Mouse (Mus musculus) midbrain, embryonic 12.5 days (tissue): ENCODE measurements around the gene Il15ra. TPM values are rescaled to one million over a fixed set of nuclear protein-coding genes. Genes with fewer than 3 reads are reported as not detected.

Experiments
- ATAC-seq: fragments of 200-750 bp; cut with Nextera tagmentation; 2 replicates; pipeline ENCODE4 v1.8.0; 2017; ENCODE audit warnings: low read depth, moderate TSS enrichment, moderate library complexity; ENCODE audit not compliant: low FRiP score
- H3K27ac ChIP-seq: fragments of 300-500 bp; sonication (generic); replicated peaks from 2 replicates; pipeline ENCODE4 v1.5.1; 2016; ENCODE audit warnings: mild to moderate bottlenecking
- H3K27me3 ChIP-seq: fragments of 300-500 bp; sonication (generic); 2 replicates; pipeline ENCODE4 v1.6.1; 2016; ENCODE audit warnings: mild to moderate bottlenecking
- H3K36me3 ChIP-seq: fragments of 300-500 bp; sonication (generic); 2 replicates; pipeline ENCODE4 v1.6.1; 2016
- H3K4me1 ChIP-seq: fragments of 300-500 bp; sonication (generic); 2 replicates; pipeline ENCODE4 v1.6.1; 2016
- H3K4me2 ChIP-seq: fragments of 300-500 bp; sonication (generic); replicated peaks from 2 replicates; pipeline ENCODE4 v1.6.1; 2016; ENCODE audit warnings: mild to moderate bottlenecking, moderate library complexity
- H3K4me3 ChIP-seq: fragments of 300-500 bp; sonication (generic); 2 replicates; pipeline ENCODE4 v1.5.1; 2016; ENCODE audit warnings: mild to moderate bottlenecking
- H3K9ac ChIP-seq: fragments of 300-500 bp; sonication (generic); replicated peaks from 2 replicates; pipeline ENCODE4 v1.6.1; 2016; ENCODE audit warnings: mild to moderate bottlenecking, moderate library complexity
- H3K9me3 ChIP-seq: fragments of 300-500 bp; sonication (generic); 2 replicates; pipeline ENCODE4 v1.6.1; 2016; ENCODE audit warnings: mild to moderate bottlenecking
- WGBS: fragments of 180-500 bp; shearing (Covaris S2); methylation state at CpG from one replicate; pipeline ENCODE4 v1.1.7; 2016; 5-methylcytosine and 5-hydroxymethylcytosine counted together
- polyA plus RNA-seq: library from polyadenylated mRNA; unstranded; fragments of >200 nt; fragmentation: Nextera tagmentation; extraction: Ambion mirVana; gene quantifications from 2 replicates; pipeline ENCODE4 v1.2.1, GENCODE M21; 2016

Gene Il15ra
- polyA plus RNA-seq, 1 experiment from 2014 or later: 0.91 TPM

DNA sequence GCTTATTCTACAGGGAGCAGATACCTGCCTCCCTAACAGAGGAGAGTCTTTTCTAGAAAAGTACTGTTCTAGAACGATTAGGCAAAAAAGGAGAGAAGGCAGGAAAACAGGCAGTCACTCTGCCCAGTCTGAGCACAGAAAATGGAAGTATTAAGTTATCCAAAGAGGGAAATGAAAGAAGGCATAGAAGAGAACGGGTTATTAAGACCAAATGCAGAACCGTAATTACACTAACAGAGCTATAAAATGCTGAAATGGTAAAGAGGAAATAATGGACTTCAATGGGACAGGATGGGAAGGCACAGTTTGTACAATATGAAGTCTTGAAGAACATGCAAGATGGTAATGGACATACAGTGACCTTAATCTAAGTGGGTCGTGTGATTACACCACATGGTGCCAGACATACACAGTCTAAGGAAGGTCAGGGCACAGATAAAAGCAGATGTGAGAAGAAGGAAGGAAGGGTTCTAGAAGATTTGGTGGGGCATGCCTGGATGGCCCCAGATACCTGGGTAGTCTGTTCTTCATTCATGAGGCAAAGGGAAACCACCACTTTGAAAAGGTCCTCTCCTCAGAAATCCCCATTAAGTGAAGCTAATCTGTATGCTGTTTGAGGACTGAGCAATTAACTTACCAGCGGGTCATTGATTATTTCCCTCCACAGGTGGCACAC lies 61.5 kb downstream of the Il15ra start:
- Histone ChIP-seq H3K27ac (no peak overlapping the region), H3K9me3 (no peaks in the 10 kb centered on the region), H3K4me1 (no peaks in the 10 kb centered on the region), H3K36me3 (peaks cover 72% of the 10 kb centered on the region), H3K4me3 (no peak overlapping the region), H3K4me2 (no peak overlapping the region), H3K27me3 (no peaks in the 10 kb centered on the region), H3K9ac (no peak overlapping the region)
- ATAC-seq: no peak
- 77% methylated on average over 5 of the region's 5 CpGs for WGBS

GRCm38 (mm10) chr2:11767161-11767545 lies 62.1 kb downstream of the Il15ra start:
- no peaks in the 10 kb centered on the region for H3K9me3 ChIP-seq
- WGBS: 78% methylated on average over 10 of the region's 10 CpGs
- no peak overlapping the region for H3K4me3 ChIP-seq
- ATAC-seq: no peak
- no peaks in the 10 kb centered on the region for H3K27me3 ChIP-seq
- H3K4me1 ChIP-seq: no peaks in the 10 kb centered on the region
- H3K27ac ChIP-seq: no peak overlapping the region
- H3K4me2 ChIP-seq: no peak overlapping the region
- H3K36me3 ChIP-seq: peaks cover 67% of the 10 kb centered on the region
- no peak overlapping the region for H3K9ac ChIP-seq

DNA sequence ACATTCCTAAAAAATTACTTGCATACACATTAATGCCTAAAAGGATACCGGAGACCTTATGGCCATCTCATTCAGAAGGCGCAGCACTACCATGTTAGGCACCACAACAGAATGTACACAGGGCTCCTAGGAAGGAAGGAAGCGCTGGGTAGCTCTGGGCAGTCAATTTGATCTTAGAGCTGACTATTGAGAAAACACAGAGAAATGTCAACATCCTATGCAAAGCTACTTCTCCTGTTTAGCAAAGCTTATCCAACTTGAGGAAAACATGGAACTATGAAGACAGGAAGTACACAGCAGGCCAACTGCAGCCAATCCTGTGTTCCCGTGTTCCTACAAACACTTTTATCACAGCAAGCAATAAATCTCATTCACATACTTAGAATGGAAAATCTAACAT lies 66.6 kb downstream of the Il15ra start:
- 90% methylated on average over 4 of the region's 4 CpGs for WGBS
- no peak overlapping the region for H3K9ac ChIP-seq
- no peak overlapping the region for H3K27ac ChIP-seq
- H3K4me2 ChIP-seq: no peak overlapping the region
- no peaks in the 10 kb centered on the region for H3K9me3 ChIP-seq
- peaks cover 11% of the 10 kb centered on the region for H3K4me1 ChIP-seq
- no peaks in the 10 kb centered on the region for H3K27me3 ChIP-seq
- peaks cover 24% of the 10 kb centered on the region for H3K36me3 ChIP-seq
- ATAC-seq: no peak
- no peak overlapping the region for H3K4me3 ChIP-seq

- ATAC-seq: no peak
- peaks cover 17% of the 10 kb centered on the region for H3K36me3 ChIP-seq
- no peaks in the 10 kb centered on the region for H3K9me3 ChIP-seq
- H3K9ac ChIP-seq: no peak overlapping the region
- H3K27ac ChIP-seq: no peak overlapping the region
- no peak overlapping the region for H3K4me3 ChIP-seq
- H3K4me2 ChIP-seq: no peak overlapping the region
- peaks cover 13% of the 10 kb centered on the region for H3K4me1 ChIP-seq
- no peaks in the 10 kb centered on the region for H3K27me3 ChIP-seq
- WGBS: 87% methylated on average over 4 of the region's 4 CpGs
These were observed 67.3 kb downstream of the Il15ra start for GRCm38 (mm10) chr2:11772401-11772800.

DNA sequence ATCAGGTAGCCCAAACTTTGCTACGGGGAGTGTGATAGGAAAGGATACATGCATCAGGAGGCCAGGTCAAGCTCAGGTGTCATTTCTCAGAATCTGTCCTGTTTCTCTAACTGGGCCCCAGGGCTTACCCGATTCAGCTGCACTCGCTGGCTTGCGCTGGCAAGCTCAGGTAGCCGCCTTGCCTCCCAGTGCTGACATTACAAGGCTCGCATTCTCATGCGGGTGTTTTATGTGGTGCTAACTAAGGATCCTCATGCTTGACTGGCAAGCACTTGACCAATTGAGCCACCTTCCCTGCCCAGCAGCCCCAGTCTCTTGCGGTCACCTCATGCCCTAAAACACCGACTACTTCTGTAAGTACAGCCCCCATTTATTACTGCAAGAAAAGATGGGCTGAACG lies 69.3 kb downstream of the Il15ra start:
- Histone ChIP-seq H3K9me3 (no peaks in the 10 kb centered on the region), H3K36me3 (peaks cover 4% of the 10 kb centered on the region; the same call in 1 of the 2 replicates), H3K4me3 (no peak overlapping the region), H3K4me2 (no peak overlapping the region), H3K27me3 (no peaks in the 10 kb centered on the region), H3K9ac (no peak overlapping the region), H3K27ac (no peak overlapping the region), H3K4me1 (peaks cover 18% of the 10 kb centered on the region)
- no peak for ATAC-seq
- WGBS: 95% methylated on average over 10 of the region's 10 CpGs

- ATAC-seq: no peak
- 71% methylated on average over 5 of the region's 5 CpGs for WGBS
- H3K9ac ChIP-seq: no peak overlapping the region
These were observed 70.0 kb downstream of the Il15ra start for GRCm38 (mm10) chr2:11775121-11775520.

GRCm38 (mm10) chr2:11776415-11776814 lies 71.3 kb downstream of the Il15ra start:
- H3K27ac ChIP-seq: no peak overlapping the region
- H3K4me1 ChIP-seq: peaks cover 29% of the 10 kb centered on the region
- ATAC-seq: no peak
- H3K36me3 ChIP-seq: peaks cover 13% of the 10 kb centered on the region
- H3K27me3 ChIP-seq: no peaks in the 10 kb centered on the region
- peak overlapping the region; percentile 87; the same call in 1 of the 2 replicates for H3K9ac ChIP-seq
- peak overlapping the region; percentile 85 for H3K4me3 ChIP-seq
- no peaks in the 10 kb centered on the region for H3K9me3 ChIP-seq
- WGBS: 60% methylated on average over 8 of the region's 8 CpGs
- peak overlapping the region; percentile 83 for H3K4me2 ChIP-seq

More at GRCm38 (mm10) chr2:11775121-11775520, 70.0 kb downstream of the Il15ra start:
- H3K36me3 ChIP-seq: 0 out of 2 replicates have a peak, but pooled peaks cover under 1% of the 10 kb centered on the region
- no peak overlapping the region for H3K4me2 ChIP-seq
- no peaks in the 10 kb centered on the region for H3K27me3 ChIP-seq
- no peak overlapping the region for H3K4me3 ChIP-seq
- no peak overlapping the region for H3K27ac ChIP-seq
- peaks cover 25% of the 10 kb centered on the region for H3K4me1 ChIP-seq
- no peaks in the 10 kb centered on the region for H3K9me3 ChIP-seq

DNA sequence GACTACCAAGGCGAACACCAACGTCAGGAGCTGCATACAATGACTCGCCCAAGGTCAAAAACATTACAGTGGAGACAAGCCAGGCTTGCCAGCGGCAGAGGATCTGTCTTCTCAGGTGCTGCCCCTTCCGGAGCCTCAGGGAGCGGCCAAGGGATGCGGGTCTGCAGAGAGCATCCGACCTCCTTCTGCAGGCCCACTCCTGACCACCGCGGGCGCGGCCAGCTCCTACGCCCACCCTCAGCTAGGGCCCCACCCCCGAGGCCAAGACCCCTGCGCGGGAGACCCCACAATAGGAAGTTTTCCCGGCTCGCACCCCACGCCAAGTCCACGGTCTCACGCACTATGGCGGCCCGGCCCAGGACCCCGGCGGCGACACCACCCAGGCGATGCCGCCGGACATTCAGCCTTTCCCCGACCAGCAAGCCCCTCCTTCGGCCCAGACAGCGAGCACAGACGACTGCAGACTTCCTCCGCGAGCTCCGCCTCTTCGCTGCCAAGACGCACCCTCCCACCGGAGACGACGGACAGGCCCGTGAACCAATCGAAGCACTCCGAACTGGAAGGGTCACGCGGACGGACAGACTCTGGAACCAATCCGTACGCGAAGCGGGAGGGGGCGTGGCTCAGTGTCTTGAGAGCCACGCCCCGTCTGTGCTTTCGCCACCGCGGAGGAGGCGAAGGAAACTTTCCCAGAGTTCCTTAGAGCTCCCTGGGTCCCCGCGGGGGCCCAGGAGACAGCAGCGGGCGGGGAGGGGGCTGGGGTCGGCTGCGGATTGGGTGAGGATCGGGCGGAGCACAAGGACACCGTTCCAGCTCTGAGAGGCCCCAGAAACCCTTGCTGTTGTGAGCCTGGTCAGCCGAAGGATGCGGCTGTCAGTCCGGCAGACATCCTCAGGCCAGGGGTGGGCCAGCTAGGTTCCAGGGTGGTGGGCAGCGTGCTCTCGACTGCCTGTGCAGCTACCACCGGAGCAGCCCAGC lies 72.3 kb downstream of the Il15ra start, which contains the start of the genes Fbh1 and Ankrd16:
TSS of gene Fbh1 (minus strand) at position 492 of the 978 bp plus-strand sequence.
TSS of gene Ankrd16 (plus strand) at position 786 of the 978 bp plus-strand sequence.
- Histone ChIP-seq H3K4me1 (peaks cover 29% of the 10 kb centered on the region), H3K27ac (peak within 1 kb of the TSS; percentile 96), H3K4me3 (peak within 1 kb of the TSS; percentile 85), H3K27me3 (no peaks in the 10 kb centered on the region), H3K9me3 (no peaks in the 10 kb centered on the region), H3K4me2 (peak within 1 kb of the TSS; percentile 88), H3K36me3 (peaks cover 23% of the 10 kb centered on the region), H3K9ac (peak within 1 kb of the TSS; percentile 87)
- peak; percentile 96 for ATAC-seq
- under 1% methylated on average over 70 of the region's 73 CpGs for WGBS

- peaks cover 32% of the 10 kb centered on the region for H3K36me3 ChIP-seq
- H3K9ac ChIP-seq: peak overlapping the region; percentile 81
- peak overlapping the region; percentile 85 for H3K4me3 ChIP-seq
- no peaks in the 10 kb centered on the region for H3K9me3 ChIP-seq
- ATAC-seq: peak; percentile 82
- under 1% methylated on average over 43 of the region's 43 CpGs for WGBS
- peak overlapping the region; percentile 88 for H3K4me2 ChIP-seq
- H3K4me1 ChIP-seq: peaks cover 29% of the 10 kb centered on the region
- H3K27me3 ChIP-seq: no peaks in the 10 kb centered on the region
- peak overlapping the region; percentile 96 for H3K27ac ChIP-seq
These were observed 73.2 kb downstream of the Il15ra start for GRCm38 (mm10) chr2:11778087-11778823.
